Mouse (Mus musculus) hindlimb bud, embryonic 11.5 days (tissue): ENCODE measurements around the gene Krtap28-13.
A peak's percentile ranks its signal among the peaks of the same experiment; 100 is the strongest.

Experiments
- DNase-seq: peaks from one replicate; pipeline ENCODE4 v3.0.0-alpha.2; 2012; ENCODE audit warnings: low read depth, low spot score; ENCODE audit errors: extremely low spot score

The Krtap28-13 gene

DNA sequence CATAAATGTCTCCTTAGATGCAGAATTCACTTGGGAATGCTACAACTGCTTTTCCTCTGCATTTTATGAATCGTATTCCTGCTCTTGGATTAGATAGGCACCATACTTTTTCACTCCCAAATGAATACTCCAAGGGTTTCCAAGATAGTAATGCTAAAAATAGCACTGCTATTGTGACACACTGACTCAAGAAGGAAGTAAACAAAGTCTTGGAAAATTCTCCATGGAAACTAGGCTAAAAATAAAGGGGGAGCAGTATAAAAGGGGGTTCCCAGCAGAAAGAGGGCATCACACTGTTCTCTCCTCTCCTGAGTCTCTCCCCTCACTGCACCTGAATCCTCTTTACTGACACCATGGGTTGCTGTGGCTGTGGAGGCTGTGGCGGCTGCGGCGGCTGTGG is at the start of gene Krtap28-13:
Krtap28-13 (plus strand) TSS at position 288 of the 400 bp plus-strand sequence.
- no peak for DNase-seq

DNA sequence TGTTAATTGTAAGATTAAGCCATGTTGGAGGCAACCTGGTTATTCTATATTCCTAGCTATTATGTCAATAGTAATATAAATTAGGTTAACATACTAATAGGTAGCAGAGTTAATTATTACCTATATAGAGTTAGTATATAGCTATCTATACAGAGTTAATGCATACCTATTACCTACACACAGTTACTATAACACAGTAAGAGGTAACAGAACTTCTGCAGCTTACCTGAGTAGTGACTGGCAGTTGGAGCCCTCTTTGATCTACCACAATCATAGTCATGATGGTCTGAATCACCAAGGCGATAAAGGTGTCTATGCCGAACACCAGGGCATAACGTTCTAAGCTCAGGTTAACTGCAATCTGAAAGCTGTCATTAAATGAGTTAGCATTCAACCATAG is 46.3 kb upstream of the Krtap28-13 start:
- no peak for DNase-seq

DNA sequence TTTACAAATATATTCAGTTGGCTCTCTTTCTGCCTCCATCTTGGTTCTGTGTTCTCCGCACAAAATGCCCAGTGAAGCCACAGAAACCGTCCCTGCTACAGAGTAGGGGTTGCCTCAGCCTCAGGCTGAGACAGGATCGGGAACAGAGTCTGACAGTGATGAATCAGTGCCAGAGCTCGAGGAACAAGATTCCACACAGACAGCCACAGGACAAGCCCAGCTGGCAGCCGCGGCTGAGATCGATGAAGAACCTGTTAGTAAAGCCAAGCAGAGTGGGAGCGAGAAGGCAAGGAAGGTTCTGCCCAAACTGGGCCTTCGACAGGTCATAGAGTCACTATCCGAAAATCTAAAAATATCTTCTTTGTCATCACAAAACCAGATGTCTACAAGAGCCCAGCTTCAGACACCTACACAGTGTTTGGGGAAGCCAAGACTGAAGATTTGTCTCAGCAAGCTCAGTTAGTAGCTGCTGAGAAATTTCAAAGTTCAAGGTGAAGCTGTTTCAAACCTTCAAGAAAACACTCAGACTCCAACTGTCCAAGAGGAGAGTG is 45.3 kb upstream of the Krtap28-13 start:
- no peak for DNase-seq

- no peak for DNase-seq
Observed at GRCm38 (mm10) chr1:83016556-83016955, 44.2 kb upstream of the Krtap28-13 start.

DNA sequence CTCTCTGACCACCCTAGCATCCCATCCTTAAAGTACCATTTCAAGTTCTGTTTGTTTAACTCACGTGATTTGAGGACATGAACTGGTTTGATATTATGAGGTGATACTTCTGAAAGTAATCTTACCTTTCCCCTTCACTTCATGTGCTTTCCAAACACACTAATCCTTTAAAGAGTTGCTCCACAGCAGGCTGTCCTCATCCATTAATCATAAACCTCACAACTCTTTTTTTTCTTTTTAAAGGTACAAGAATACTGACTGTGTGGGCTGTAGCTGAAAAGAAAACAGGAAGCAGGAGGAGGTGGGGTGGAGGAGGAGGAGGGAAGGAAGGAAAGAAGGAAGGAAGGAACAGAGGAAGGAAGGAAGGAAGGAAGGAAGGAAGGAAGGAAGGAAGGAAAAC is 28.8 kb upstream of the Krtap28-13 start:
- DNase-seq = no peak

DNA sequence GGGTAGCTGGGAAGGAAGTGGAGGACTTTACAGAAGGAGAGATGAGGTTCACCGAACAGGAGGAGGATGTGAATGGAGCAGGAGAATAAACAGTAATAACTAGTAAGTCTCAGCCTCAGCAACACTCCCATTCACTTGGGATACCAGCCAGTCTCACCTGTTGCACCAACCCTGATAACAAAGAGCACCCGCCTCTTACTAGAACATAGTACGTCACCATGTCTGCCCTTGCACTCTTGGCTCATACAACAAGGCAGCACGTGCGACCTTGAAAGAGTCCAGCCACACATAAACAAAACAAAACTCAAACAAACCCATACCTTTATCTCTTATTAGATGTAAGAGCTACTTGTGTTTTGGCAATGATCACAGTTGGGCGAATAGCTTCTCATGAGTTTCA is 28.2 kb upstream of the Krtap28-13 start:
- no peak for DNase-seq

DNA sequence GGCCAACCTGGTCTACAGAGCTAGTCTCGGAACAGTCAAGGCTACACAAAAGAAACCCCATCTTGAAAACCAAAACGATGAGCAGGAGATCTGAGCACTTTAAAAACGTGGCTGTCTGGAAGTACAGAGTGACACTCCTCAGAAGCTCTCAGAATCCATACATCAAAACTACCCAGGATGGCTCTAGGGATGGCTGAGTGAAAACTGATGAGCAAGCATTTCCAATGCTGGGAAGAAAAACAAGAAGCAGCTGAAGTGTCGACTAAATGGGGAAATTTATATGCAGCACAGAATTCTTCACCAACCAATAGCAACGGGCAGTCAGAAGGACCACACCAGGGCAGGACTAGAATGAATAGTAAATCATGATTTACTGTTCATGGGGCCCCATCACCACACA is 26.2 kb upstream of the Krtap28-13 start:
- DNase-seq = no peak

- no peak for DNase-seq
Observed at GRCm38 (mm10) chr1:83036892-83037667, 23.6 kb upstream of the Krtap28-13 start.

DNA sequence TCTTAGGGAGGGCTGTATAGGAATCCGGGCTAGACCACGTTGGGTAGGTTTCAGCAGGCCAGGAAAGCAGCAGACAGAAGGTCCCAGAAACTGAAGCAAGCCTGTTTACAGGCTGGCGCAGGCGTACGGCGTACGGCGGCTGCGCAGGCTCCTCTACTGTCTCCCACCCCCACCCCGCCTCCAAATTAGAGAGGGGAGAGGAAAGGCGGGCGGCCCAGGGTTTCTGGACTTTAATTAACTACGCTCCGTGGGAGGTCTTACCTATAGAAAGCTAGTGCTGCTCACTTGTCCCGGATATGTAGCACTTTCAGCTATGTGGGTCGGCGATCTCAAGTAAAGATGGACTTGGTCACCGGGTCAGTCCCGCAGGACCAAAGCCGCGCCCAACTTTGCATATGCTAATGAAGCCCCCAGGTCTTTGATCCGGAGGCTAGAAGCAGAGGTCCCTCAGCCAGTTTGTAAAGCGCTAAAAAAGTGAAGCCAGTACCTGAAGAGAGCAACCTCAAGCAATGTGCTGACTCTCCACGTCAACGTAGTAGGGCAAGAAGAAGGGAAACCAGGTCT is 22.5 kb upstream of the Krtap28-13 start, which contains the start of gene Slc19a3:
Slc19a3 (minus strand) TSS at position 340 of the 564 bp plus-strand sequence.
- DNase-seq = no peak

GRCm38 (mm10) chr1:83039080-83039479 is 21.6 kb upstream of the Krtap28-13 start:
- DNase-seq = no peak

DNA sequence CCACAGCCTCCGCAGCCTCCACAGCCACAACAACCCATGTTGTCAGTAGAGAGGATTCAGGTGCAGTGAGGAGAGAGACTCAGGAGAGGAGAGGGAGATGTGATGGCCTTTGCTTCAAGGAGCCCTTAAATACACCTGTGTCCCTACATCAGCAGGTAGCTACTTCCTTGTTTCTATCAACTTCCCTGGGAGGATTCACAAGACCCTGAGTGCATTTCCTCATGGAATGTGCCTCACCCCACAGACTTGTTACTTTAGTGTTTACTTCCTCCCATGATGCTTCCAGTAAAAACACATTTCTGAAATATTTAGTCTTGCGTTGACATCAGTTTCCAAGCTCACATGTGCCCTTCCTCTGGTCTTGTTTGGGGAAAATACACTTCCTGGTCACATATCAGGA is 18.4 kb upstream of the Krtap28-13 start, which contains the start of gene Krtap28-10:
Krtap28-10 (minus strand) TSS at position 101 of the 400 bp plus-strand sequence.
- no peak for DNase-seq

DNA sequence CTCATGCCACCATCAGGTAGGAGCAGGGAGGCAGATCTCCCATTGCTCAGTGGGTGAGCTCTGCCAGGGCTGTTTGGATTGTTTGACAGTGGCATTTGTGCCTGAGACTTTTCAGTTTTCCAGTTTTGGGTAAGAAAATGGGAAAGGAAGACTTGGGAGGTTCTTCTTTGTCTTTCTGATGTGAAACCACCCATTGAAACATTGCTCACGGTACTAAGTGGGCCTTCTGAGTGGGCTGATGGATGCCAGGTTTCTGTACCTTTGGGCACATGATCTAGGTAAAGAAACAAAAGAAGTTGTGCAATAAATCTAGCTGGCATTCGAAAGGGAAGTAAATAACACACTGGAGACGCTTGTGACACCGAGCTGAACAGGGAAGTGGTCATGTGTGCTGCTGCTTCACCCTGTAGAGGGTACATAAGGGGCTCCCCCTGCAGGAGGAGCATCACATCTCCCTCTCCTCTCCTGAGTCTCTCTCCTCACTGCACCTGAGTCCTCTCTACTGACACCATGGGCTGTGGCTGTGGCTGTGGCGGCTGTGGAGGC is 15.8 kb upstream of the Krtap28-13 start, which contains the start of gene Gm47969:
Gm47969 (plus strand) TSS at position 51 of the 546 bp plus-strand sequence.
- DNase-seq = no peak

DNA sequence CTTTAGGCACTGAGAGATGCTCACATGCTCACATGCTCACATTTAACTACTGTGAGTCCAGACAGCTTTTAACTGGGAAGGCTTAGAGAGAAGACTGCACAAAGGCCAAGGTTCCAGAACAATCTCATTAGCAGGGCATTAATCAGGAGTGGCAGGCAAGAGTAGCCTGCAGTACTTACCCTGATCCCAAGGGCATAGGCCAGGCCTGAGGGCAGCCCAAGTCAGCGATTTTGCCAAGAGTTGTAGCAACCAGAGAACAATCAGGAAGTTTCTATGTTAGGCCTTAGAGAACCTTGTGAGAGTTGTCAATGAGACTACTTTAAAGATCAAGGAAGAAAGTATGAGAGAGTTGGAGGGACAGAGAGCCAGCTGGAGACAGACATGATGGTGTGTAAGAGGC is 2.2 kb upstream of the Krtap28-13 start:
- no peak for DNase-seq

DNA sequence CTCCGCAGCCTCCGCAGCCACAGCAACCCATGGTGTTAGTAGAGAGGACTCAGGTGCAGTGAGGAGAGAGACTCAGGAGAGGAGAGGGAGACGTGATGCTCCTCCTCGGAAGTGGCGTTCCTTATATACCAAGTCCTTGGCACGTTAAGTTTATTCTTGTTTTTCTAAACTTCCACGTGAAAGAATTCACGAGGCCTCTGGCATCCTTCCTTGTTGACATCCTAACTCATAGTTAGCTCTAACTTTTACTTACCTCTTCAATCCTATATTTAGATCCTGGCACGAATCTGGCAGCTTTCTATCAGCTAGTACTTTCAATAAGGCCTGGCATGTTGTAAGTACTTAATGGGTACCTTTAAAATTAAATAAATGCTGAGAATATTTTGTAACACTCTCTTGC is 1.5 kb upstream of the Krtap28-13 start, which contains the start of gene A030005K14Rik:
A030005K14Rik (minus strand) TSS at position 101 of the 400 bp plus-strand sequence.
- DNase-seq = no peak

- DNase-seq = peak; percentile 50
Observed at GRCm38 (mm10) chr1:83064851-83065250, 4.1 kb downstream of the Krtap28-13 start.

GRCm38 (mm10) chr1:83066577-83066976 is 5.8 kb downstream of the Krtap28-13 start:
- no peak for DNase-seq

- no peak for DNase-seq
Observed at GRCm38 (mm10) chr1:83067205-83067604, 6.5 kb downstream of the Krtap28-13 start.

GRCm38 (mm10) chr1:83075526-83076189 is 14.9 kb downstream of the Krtap28-13 start:
- DNase-seq = no peak

GRCm38 (mm10) chr1:83076190-83076917 is 15.6 kb downstream of the Krtap28-13 start:
- DNase-seq = peak; percentile 42

DNA sequence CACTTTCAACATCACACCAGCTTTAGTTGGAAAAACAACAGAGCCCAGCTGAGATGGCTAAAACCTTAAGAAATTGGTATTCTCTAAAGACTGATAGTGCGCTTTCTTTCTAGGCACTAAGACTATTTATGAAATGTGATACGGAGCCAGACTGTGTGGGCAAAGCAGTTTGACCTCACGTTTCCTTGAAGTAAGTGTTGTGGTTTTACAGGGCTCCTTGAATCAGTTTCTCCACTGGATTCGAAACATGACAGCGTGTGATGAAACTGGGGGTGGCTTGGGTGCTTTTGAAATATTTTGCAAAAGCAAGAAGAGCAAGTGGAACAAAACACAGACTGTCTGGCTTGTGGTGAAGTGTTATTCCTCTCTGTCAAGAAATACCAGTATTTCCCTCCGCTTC is 16.3 kb downstream of the Krtap28-13 start:
- DNase-seq = no peak
